Mouse (Mus musculus) E14TG2a.4 (cell line): Measurements from ENCODE around the gene Wdr38.

Source experiments
- CTCF ChIP-seq: conservative IDR thresholded peaks from 2 replicates; pipeline ENCODE4 v1.5.1; 2014; ENCODE audit warnings: low read length
- POU5F1 ChIP-seq: IDR thresholded peaks from 2 replicates; pipeline ENCODE4 v1.6.1; 2014; ENCODE audit warnings: low read length, borderline replicate concordance

DNA sequence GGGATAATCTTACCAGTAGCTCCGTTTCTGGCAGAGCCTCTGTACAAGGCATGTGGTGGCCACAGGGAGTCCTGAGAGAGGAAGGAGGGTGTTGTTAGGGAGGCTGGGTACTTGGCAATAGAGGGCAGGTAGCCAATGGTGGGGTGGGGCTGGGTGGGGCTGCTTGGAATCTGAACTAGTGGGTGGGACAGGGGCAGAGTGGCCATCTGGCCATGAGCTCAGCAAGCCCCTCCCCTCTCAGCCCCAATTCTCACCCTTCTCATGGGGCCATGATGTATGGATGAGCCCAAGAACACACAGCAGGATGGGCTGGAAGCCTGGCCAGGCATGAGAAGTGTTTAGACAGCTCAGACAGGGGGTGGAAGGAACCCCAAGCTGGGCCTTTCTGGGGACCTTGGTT lies 9.9 kb upstream of the Wdr38 start:
- TF ChIP-seq CTCF: no peak
- TF ChIP-seq POU5F1: no peak
